Mouse (Mus musculus) hindbrain, embryonic 10.5 days (tissue): ENCODE data around the gene Cpeb3. TPM values are rescaled to one million over a fixed set of nuclear protein-coding genes. Genes with fewer than 3 reads are reported as not detected.

Experiments used
- DNase-seq: peaks from one replicate; pipeline ENCODE4 v3.0.0-alpha.2; 2017; ENCODE audit warnings: low spot score
- H3K27ac ChIP-seq: fragments of 300-500 bp; sonication (generic); 2 replicates; pipeline ENCODE4 v1.5.1; 2016; ENCODE audit warnings: mild to moderate bottlenecking, moderate library complexity
- H3K27me3 ChIP-seq: fragments of 300-500 bp; sonication (generic); 2 replicates; pipeline ENCODE4 v1.6.1; 2016; ENCODE audit warnings: mild to moderate bottlenecking; ENCODE audit not compliant: poor library complexity, insufficient read depth, severe bottlenecking
- H3K36me3 ChIP-seq: fragments of 300-500 bp; sonication (generic); 2 replicates; pipeline ENCODE4 v1.6.1; 2016; ENCODE audit warnings: mild to moderate bottlenecking, moderate library complexity
- H3K4me1 ChIP-seq: fragments of 300-500 bp; sonication (generic); replicated peaks from 2 replicates; pipeline ENCODE4 v1.6.1; 2016; ENCODE audit warnings: mild to moderate bottlenecking
- H3K4me3 ChIP-seq: fragments of 300-500 bp; sonication (generic); 2 replicates; pipeline ENCODE4 v1.5.1; 2016; ENCODE audit warnings: mild to moderate bottlenecking, moderate library complexity
- H3K9me3 ChIP-seq: fragments of 300-500 bp; sonication (generic); 2 replicates; pipeline ENCODE4 v1.6.1; 2016; ENCODE audit warnings: mild to moderate bottlenecking, moderate library complexity
- WGBS: fragments of 180-500 bp; shearing (Covaris S2); methylation state at CpG from one replicate; pipeline ENCODE4 v1.1.7; 2016; 5-methylcytosine and 5-hydroxymethylcytosine counted together
- polyA plus RNA-seq: library from polyadenylated mRNA; unstranded; fragments of >200 nt; fragmentation: Nextera tagmentation; extraction: Ambion mirVana; gene quantifications from 2 replicates; pipeline ENCODE4 v1.2.1, GENCODE M21; 2016

Gene Cpeb3
- polyA plus RNA-seq = 0.87 and 2.9 TPM in 2 replicates

DNA sequence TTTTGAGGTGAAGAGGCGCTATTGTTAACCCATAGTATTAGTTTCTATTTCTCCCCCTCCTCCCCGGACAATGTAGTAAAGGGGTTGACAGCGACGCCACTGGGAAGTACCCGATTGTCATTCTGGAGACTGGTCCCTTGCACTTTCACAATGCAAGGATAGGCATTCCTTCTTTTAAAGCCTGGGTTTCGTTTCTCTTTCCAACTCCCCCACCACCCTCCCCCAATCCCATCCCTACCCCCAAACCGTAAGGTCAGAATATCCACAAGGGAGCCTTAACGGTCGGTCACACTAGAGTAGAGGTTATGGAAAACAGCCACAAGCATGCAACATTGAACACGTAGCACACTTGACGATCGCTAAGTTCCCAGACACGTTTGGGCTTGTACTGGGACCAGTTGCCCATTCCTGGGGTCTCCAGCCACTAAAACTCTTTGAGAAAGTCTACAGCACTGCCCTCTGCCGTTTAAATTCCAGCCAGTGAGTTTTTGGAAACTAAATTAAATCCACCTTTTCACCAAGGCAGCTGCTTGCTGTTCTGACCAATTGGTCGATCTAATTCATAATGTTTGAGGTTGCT lies at the start of gene Cpeb3:
Gene Cpeb3, minus strand, starts transcription at position 426 of the 580 bp plus-strand sequence.
- WGBS = 2% methylated on average over 15 of the region's 15 CpGs

DNA sequence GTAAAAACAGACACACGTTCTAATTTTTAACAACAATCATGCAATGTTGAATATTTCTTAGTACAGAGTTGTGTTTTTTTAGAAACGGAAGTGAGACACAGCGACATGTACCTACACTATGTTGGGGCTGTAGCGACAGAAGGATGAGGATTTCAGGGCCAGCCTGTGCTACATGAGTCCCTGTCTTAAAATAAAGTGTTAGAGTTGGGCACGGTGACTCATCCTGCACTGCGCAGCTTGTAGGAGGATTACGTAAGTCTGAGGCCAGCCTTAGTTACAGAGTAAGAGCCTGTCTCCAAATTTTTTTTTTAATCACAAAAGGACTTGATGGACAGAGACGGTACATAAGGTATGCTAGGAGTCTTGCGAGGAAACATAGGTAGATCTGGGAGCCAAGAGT lies 46.9 kb upstream of the Cpeb3 start:
- Histone ChIP-seq H3K4me1 (no peaks in the 10 kb centered on the region), H3K27me3 (no peaks in the 10 kb centered on the region), H3K36me3 (no peaks in the 10 kb centered on the region), H3K4me3 (no peak overlapping the region), H3K27ac (no peak overlapping the region), H3K9me3 (no peaks in the 10 kb centered on the region)
- no peak for DNase-seq
- 94% methylated on average over 9 of the region's 9 CpGs for WGBS

More for the DNA sequence above, at the start of gene Cpeb3:
- peak; percentile 53 for DNase-seq
- Histone ChIP-seq H3K36me3 (peaks cover 39% of the 10 kb centered on the region), H3K27ac (peak within 1 kb of the TSS; percentile 97), H3K27me3 (peaks cover 5% of the 10 kb centered on the region; the same call in 1 of the 2 replicates), H3K4me3 (peak within 1 kb of the TSS; percentile 100), H3K4me1 (peaks cover 15% of the 10 kb centered on the region), H3K9me3 (no peaks in the 10 kb centered on the region)

DNA sequence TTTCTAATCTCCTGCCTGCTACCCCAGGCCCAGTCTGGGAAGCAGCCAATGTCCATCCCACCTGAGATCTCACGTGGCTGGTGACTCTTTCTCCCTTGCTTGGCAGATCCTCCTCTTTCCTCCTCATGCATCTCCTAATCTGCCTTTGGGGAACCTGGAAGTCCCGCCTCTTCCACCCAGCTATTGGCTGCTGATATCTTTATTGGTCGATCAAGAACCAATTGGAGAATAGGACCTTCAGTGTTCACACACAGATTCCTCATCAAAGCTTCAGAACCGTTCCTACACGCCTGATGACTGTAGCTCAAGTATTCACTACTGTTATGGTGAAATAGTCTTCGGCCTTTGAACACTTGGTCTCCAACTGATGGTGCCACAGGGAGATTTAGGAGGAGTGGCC lies 43.7 kb upstream of the Cpeb3 start:
- Histone ChIP-seq H3K4me3 (no peak overlapping the region), H3K27me3 (no peaks in the 10 kb centered on the region), H3K4me1 (no peaks in the 10 kb centered on the region), H3K9me3 (no peaks in the 10 kb centered on the region), H3K36me3 (no peaks in the 10 kb centered on the region), H3K27ac (no peak overlapping the region)
- 62% methylated on average over 6 of the region's 6 CpGs for WGBS
- no peak for DNase-seq

DNA sequence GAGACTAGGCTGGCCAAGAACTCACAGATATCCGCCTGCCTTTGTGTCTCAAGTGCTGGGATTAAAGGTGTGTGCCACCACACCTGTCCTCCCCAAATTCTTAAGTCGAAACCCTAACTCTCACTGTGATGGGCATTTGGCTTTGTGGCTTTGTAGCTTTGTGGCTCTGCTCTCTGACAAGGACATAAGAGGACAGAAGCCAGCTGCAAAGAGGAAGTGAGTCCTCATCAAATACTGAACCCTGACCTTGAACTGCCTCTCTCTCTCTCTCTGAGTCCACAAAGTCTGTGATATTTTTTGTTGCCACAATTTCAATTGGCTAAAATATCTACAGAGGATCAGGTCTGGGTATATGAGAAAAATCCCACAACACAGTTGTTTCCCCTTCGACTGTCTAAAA lies 39.8 kb upstream of the Cpeb3 start:
- no peaks in the 10 kb centered on the region for H3K36me3 ChIP-seq
- WGBS = 85% methylated on average over 3 of the region's 3 CpGs
- no peaks in the 10 kb centered on the region for H3K4me1 ChIP-seq
- no peak overlapping the region for H3K4me3 ChIP-seq
- no peak overlapping the region for H3K27ac ChIP-seq
- H3K27me3 ChIP-seq = no peaks in the 10 kb centered on the region
- DNase-seq = no peak
- H3K9me3 ChIP-seq = 0 out of 2 replicates have a peak, but pooled peaks cover 2% of the 10 kb centered on the region

DNA sequence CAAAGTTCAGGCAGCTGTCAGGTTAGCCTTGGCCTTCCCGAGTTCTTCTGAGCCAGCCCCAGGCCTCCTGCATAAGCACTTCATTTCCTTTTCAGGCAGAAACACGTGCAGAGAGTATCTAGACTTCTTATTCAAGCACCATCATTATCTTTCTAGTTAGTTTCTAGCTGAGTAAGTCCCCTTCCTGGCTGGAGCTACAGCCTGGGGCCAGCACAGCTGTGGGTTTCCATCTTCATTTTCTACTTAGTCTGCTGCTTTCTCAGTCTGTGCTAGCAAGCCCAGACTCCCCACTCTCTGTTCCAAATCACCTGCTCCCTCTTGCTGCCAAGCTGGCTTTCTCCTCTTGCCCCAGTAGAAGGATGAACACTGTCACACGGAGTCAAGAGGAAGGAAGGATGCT lies 38.5 kb upstream of the Cpeb3 start:
- no peaks in the 10 kb centered on the region for H3K4me1 ChIP-seq
- no peak overlapping the region for H3K4me3 ChIP-seq
- no peak overlapping the region; the same call in 1 of the 2 replicates for H3K27ac ChIP-seq
- WGBS = 65% methylated on average over 3 of the region's 3 CpGs
- no peak for DNase-seq
- 0 out of 2 replicates have a peak, but pooled peaks cover 2% of the 10 kb centered on the region for H3K9me3 ChIP-seq
- no peaks in the 10 kb centered on the region for H3K36me3 ChIP-seq
- H3K27me3 ChIP-seq = no peaks in the 10 kb centered on the region

DNA sequence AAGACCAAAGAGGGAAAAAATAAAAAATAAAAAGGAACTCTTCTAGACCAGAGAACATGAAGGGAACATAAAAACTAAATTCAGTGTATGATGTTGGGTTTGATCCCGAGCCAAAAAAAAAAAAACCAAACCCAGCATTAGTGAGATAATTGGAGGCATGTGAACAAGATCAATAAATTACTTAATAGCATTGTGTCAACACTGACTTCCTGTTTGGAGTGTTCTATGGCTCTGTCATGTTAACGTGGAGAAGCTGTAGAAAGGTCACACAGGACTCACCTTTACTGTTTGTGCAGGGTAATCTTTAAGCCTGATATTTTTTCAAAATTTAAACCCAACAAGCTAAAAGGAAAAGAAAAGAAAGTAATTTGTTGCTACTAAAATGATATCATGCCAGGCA lies 34.3 kb upstream of the Cpeb3 start:
- Histone ChIP-seq H3K27ac (no peak overlapping the region), H3K36me3 (no peaks in the 10 kb centered on the region), H3K27me3 (peaks cover 5% of the 10 kb centered on the region; the same call in 1 of the 2 replicates), H3K4me1 (peaks cover 16% of the 10 kb centered on the region), H3K9me3 (0 out of 2 replicates have a peak, but pooled peaks cover 2% of the 10 kb centered on the region), H3K4me3 (no peak overlapping the region)
- WGBS = 65% methylated on average over 2 of the region's 2 CpGs
- DNase-seq = no peak

DNA sequence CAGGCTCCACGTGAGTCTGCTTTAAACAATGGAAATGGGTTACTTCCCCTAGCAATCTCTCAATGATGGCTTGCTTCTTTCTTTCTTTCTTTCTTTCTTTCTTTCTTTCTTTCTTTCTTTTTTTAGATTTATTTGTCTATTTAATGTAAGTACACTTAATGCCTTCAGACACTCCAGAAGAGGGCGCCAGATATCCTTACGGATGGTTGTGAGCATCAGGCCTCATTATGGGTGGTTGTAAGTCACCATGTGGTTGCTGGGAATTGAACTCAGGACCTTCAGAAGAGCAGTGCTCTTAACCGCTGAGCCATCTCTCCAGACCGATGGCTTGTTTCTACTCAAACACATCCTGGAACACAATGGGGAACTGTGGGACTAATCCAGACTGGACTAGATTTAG lies 32.8 kb upstream of the Cpeb3 start:
- WGBS = 72% methylated on average over 5 of the region's 5 CpGs
- Histone ChIP-seq H3K27ac (no peak overlapping the region), H3K36me3 (no peaks in the 10 kb centered on the region), H3K9me3 (0 out of 2 replicates have a peak, but pooled peaks cover 2% of the 10 kb centered on the region), H3K4me1 (peaks cover 17% of the 10 kb centered on the region), H3K4me3 (no peak overlapping the region), H3K27me3 (peaks cover 19% of the 10 kb centered on the region)
- no peak for DNase-seq

DNA sequence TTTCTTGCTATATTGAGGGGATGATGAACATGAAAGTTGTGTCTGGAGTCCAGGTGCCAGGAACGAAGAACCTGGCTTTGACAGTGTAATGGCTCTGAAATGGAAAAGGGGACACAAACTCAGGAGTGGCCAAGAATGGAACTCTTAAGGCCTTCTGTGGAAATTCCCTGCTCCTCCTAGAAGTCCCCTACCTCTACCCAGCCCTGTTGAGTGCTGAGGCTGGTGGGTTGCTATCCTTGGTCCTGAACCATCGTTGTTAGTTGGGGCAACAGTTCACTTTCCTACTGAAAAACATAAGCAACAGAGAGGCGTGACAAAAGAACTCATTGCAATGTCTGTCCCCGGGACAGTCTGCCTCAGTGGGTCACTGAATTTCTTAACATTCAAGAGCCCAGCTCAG lies 30.7 kb upstream of the Cpeb3 start:
- peak; percentile 38 for DNase-seq

DNA sequence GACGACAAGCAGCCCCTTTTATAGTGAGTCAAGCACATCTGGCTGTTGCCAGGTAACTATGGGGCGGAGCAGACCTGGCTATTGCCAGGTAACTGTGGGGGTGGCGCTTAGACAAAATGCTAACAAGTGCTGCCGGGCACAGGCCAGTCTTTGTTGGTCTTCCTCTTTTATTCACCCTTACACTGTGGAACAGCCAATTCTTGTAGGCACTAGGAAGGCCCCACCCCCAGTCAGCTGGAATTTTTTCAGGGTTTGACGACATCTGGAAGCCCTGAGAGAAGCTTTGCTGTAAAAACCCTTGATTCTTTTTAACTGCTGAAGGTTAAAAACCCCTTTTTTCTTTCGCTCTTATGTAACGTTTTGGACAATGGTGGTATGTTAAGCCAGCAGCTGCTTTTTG lies 30.2 kb upstream of the Cpeb3 start:
- Histone ChIP-seq H3K9me3 (no peaks in the 10 kb centered on the region), H3K4me1 (peaks cover 25% of the 10 kb centered on the region), H3K36me3 (no peaks in the 10 kb centered on the region), H3K4me3 (0 out of 2 replicates have a peak overlapping the region, but pooled peaks have one; percentile 11), H3K27ac (0 out of 2 replicates have a peak overlapping the region, but pooled peaks have one; percentile 35), H3K27me3 (peaks cover 44% of the 10 kb centered on the region)
- no peak for DNase-seq
- 13% methylated on average over 7 of the region's 7 CpGs for WGBS

More for the DNA sequence above, 30.7 kb upstream of the Cpeb3 start:
- no peaks in the 10 kb centered on the region for H3K9me3 ChIP-seq
- 29% methylated on average over 4 of the region's 4 CpGs for WGBS
- no peaks in the 10 kb centered on the region for H3K36me3 ChIP-seq
- H3K4me3 ChIP-seq = no peak overlapping the region
- no peak overlapping the region for H3K27ac ChIP-seq
- H3K4me1 ChIP-seq = peaks cover 20% of the 10 kb centered on the region
- H3K27me3 ChIP-seq = peaks cover 40% of the 10 kb centered on the region

DNA sequence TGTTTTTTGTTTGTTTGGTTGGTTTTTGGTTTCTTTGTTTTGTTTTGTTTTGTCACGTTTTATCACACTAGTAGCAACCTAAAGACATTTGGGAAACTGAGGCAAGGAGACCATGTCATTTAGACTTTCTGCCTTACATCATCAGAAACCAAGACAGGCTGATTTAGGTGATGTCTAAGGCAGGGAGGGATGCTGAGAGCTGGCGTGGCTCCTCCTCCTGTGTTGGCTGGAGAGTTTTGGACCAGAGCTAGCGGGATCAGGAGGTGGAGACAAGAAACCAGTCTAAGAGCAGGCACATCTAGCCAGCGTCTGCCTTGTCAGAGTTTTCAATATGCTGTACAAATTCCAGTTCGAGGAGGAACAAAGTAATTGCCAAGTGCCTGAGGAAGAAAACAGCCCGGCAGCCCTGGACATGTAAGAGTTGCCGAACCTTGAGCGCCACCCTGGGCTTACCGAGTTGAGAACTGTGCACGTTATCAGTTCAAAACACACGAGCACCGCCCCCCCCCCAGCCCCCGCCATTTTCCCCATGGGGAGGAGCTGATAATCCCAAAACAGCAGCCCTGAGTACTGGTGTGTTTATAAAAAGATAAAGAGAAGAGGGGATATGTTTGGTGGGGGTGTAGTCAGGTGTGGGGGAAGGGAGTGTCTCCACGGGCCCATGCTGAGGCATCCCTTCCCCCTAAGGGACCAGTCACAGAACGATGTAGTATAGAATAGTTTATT lies 29.5 kb upstream of the Cpeb3 start:
- Histone ChIP-seq H3K27ac (peak overlapping the region; percentile 16; the same call in 1 of the 2 replicates), H3K9me3 (no peaks in the 10 kb centered on the region), H3K4me1 (peaks cover 27% of the 10 kb centered on the region), H3K36me3 (no peaks in the 10 kb centered on the region), H3K27me3 (peaks cover 50% of the 10 kb centered on the region), H3K4me3 (peak overlapping the region; percentile 16; the same call in 1 of the 2 replicates)
- DNase-seq = no peak
- 10% methylated on average over 15 of the region's 15 CpGs for WGBS

DNA sequence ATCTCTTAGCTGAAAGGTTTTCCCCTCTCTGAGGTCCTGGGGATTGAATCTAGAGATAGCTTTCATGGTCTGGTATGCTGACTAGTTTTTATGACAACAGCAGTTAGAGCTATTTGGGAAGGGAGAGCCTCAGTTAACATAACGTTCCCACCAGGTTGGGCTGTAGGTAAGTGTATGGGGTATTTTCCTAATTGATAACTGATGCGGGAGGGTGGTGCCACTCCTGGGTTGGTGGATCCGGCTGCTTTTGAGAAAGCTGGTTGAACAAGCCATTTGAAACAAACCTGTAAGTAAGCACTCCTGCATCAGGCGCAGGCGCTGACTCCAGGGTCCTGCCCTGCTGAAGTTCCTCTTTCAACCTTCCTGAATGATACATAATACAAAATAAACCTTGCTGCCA lies 28.9 kb upstream of the Cpeb3 start:
- H3K4me3 ChIP-seq = no peak overlapping the region
- no peaks in the 10 kb centered on the region for H3K36me3 ChIP-seq
- no peak for DNase-seq
- no peaks in the 10 kb centered on the region for H3K9me3 ChIP-seq
- peaks cover 27% of the 10 kb centered on the region for H3K4me1 ChIP-seq
- peak overlapping the region; percentile 16; the same call in 1 of the 2 replicates for H3K27ac ChIP-seq
- peaks cover 54% of the 10 kb centered on the region for H3K27me3 ChIP-seq
- 61% methylated on average over 5 of the region's 5 CpGs for WGBS

DNA sequence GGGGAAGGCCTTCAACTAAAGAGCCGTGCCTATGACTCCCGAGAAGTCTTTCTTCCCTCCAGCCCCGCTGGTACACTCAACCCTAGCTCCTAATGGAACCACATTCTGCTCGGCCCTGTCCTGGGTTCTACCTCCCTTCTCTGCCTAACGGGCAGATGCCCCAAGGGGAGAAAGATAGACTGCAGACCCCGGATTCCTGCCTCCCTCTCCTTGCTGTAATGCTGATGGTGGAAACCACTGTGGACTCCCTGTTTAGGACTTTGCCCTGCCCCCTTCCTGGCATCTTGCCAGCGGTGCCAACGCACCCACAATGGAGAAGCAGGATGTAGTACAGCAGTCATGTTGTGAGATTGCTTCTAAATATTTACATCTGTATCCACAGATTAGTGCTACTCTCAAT lies 27.4 kb upstream of the Cpeb3 start:
- peaks cover 60% of the 10 kb centered on the region for H3K27me3 ChIP-seq
- no peak overlapping the region for H3K4me3 ChIP-seq
- no peak for DNase-seq
- no peak overlapping the region for H3K27ac ChIP-seq
- no peaks in the 10 kb centered on the region for H3K36me3 ChIP-seq
- WGBS = 62% methylated on average over 8 of the region's 8 CpGs
- H3K4me1 ChIP-seq = peaks cover 27% of the 10 kb centered on the region
- H3K9me3 ChIP-seq = no peaks in the 10 kb centered on the region
